ENCODE assay signal across 9 mouse cellular contexts in the genomic region with DNA sequence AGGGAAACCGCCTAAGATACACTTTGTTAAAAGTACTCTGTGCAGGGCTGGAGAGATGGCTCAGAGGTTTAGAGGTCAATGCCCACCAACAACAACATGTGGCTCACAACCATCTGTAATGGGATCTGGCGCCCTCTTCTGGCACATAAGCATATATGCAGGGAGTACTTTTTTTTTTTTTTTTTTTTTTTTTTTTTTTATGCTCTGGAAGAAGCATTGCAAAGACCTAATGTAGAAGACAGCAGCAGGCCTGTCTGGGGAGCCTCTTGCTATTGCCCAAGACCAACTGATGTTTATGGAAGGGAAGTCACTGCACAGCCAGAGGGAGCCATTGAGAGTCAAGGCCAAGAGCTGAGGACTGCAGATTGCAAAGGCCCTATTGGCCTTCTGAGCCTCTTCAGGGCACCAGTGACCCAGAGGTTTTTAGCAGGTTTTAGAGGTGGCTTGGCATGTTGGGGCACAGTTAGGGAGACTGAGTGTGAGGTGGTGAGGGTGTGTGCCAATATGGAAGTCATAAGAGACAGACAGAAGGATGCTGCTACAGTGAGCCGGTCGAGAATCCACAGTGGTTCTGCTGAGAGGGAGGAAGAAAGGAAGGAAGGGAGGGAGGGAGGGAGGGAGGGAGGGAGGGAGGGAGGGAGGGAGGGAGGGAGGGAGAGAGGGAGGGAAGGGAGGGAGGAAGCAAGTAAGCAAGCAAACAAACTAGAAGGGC.
DNase-seq lines count a peak whose midpoint lies in the region; ATAC-seq and TF ChIP-seq lines count a peak whose summit lies in the region.
"Had no signal": no experiment of that assay in that cellular context is flagged by ENCODE, and none has a peak within 500 bp of the region (broad histone marks: within the 10 kb centered on the region; RNA-seq: fewer than 3 reads in every experiment).

No protein-coding gene starts in this region.

- no peaks in the 10 kb centered on the region for H3K9me3 ChIP-seq in lung, embryonic 14.5 days (ENCODE audit: low read depth, low read length)
- no peaks in the 10 kb centered on the region for H3K9me3 ChIP-seq in hindbrain, embryonic 15.5 days
- no peaks in the 10 kb centered on the region for H3K9me3 ChIP-seq in intestine, embryonic 15.5 days
- H3K9me3 ChIP-seq: embryonic facial prominence, embryonic 13.5 days had no signal

- no peak for ATAC-seq in lung, embryonic 14.5 days (ENCODE audit: insufficient read depth)
- ATAC-seq in hindbrain, embryonic 15.5 days (ENCODE audit: low FRiP score, low read depth) = peak; percentile 17; the same call in 1 of the 2 replicates
- ATAC-seq in neutrophil, adult 5-6 weeks (ENCODE audit: extremely low read depth, insufficient number of reproducible peaks, low FRiP score, poor library complexity, severe bottlenecking) = peak; percentile 28; the same call in 1 of the 2 replicates
- no peak for ATAC-seq in intestine, embryonic 15.5 days

- H3K27ac ChIP-seq in lung, embryonic 14.5 days (ENCODE audit: low read depth) = no peak overlapping the region
- H3K27ac ChIP-seq in bone marrow, adult 2 months (ENCODE audit: control insufficient read depth, insufficient read depth, low read depth, low read length, poor library complexity) = no peak overlapping the region
- peak overlapping the region; percentile 60 for H3K27ac ChIP-seq in hindbrain, embryonic 15.5 days (replicated peaks)
- no peak overlapping the region for H3K27ac ChIP-seq in intestine, embryonic 15.5 days
- H3K27ac ChIP-seq: embryonic facial prominence, embryonic 13.5 days had no signal

- no peaks in the 10 kb centered on the region for H3K4me1 ChIP-seq in lung, embryonic 14.5 days (ENCODE audit: insufficient read depth)
- peaks cover 2% of the 10 kb centered on the region for H3K4me1 ChIP-seq in bone marrow, adult 2 months (ENCODE audit: control insufficient read depth, insufficient read depth, low read length)
- peaks cover 18% of the 10 kb centered on the region for H3K4me1 ChIP-seq in hindbrain, embryonic 15.5 days (replicated peaks)
- H3K4me1 ChIP-seq in intestine, embryonic 15.5 days (replicated peaks) = 0 out of 2 replicates have a peak, but pooled peaks cover 3% of the 10 kb centered on the region
- H3K4me1 ChIP-seq: embryonic facial prominence, embryonic 13.5 days had no signal

- no peak overlapping the region for H3K4me2 ChIP-seq in lung, embryonic 14.5 days
- peak overlapping the region; percentile 24; the same call in 1 of the 2 replicates for H3K4me2 ChIP-seq in hindbrain, embryonic 15.5 days
- no peak overlapping the region for H3K4me2 ChIP-seq in intestine, embryonic 15.5 days (replicated peaks)
- H3K4me2 ChIP-seq: embryonic facial prominence, embryonic 13.5 days had no signal

- peak; percentile 60 for TF ChIP-seq CTCF in lung, embryonic 14.5 days (IDR thresholded peaks at IDR 0.05; ENCODE audit: low read depth)
- 0 out of 2 replicates have a peak, but pooled peaks have one; percentile 36 for TF ChIP-seq CTCF in bone marrow, adult 2 months (IDR thresholded peaks at IDR 0.05; ENCODE audit: control insufficient read depth, insufficient read depth, low read length)

- no peaks in the 10 kb centered on the region for H3K36me3 ChIP-seq in lung, embryonic 14.5 days (ENCODE audit: insufficient read depth)
- peaks cover 25% of the 10 kb centered on the region for H3K36me3 ChIP-seq in hindbrain, embryonic 15.5 days
- H3K36me3 ChIP-seq in intestine, embryonic 15.5 days = no peaks in the 10 kb centered on the region

- H3K27me3 ChIP-seq in lung, embryonic 14.5 days (ENCODE audit: insufficient read depth, low read length) = no peaks in the 10 kb centered on the region
- H3K27me3 ChIP-seq in hindbrain, embryonic 15.5 days = no peaks in the 10 kb centered on the region
- H3K27me3 ChIP-seq in intestine, embryonic 15.5 days (replicated peaks) = no peaks in the 10 kb centered on the region
- H3K27me3 ChIP-seq: embryonic facial prominence, embryonic 13.5 days had no signal

- WGBS in lung, embryonic 14.5 days = 53% methylated on average over 4 of the region's 4 CpGs
- WGBS in bone marrow, adult 2 months = 53% methylated on average over 4 of the region's 4 CpGs
- 49% methylated on average over 4 of the region's 4 CpGs for WGBS in hindbrain, embryonic 15.5 days
- WGBS in intestine, embryonic 15.5 days = 61% methylated on average over 4 of the region's 4 CpGs

- no peak for TF ChIP-seq POLR2A in bone marrow, adult 2 months (IDR thresholded peaks at IDR 0.05; ENCODE audit: borderline replicate concordance, control insufficient read depth, low read depth, low read length)

- H3K4me3 ChIP-seq in lung, embryonic 14.5 days (ENCODE audit: low read depth, low read length) = no peak overlapping the region
- no peak overlapping the region for H3K4me3 ChIP-seq in bone marrow, adult 2 months (replicated peaks; ENCODE audit: control insufficient read depth, low read depth, low read length)
- H3K4me3 ChIP-seq in hindbrain, embryonic 15.5 days = no peak overlapping the region
- H3K4me3 ChIP-seq in intestine, embryonic 15.5 days (replicated peaks) = no peak overlapping the region
- H3K4me3 ChIP-seq: embryonic facial prominence, embryonic 13.5 days had no signal

- no peak overlapping the region for H3K9ac ChIP-seq in lung, embryonic 14.5 days
- no peak overlapping the region for H3K9ac ChIP-seq in hindbrain, embryonic 15.5 days
- H3K9ac ChIP-seq in intestine, embryonic 15.5 days = no peak overlapping the region

- peak; percentile 27 for DNase-seq in lung, embryonic 14.5 days
- DNase-seq in lung, adult 18-20 months = no peak
- DNase-seq in adrenal gland, adult 2 months = no peak
- no peak for DNase-seq in urinary bladder, adult 2 months (ENCODE audit: low spot score)

Comparison
In these comparisons a context has a peak if more than half of its experiments do, and no peak if none do; other contexts are left out.
1. ATAC-seq: peak in hindbrain, embryonic 15.5 days (single experiment) and neutrophil, adult 5-6 weeks (single experiment); none in lung, embryonic 14.5 days (single experiment) and intestine, embryonic 15.5 days (single experiment).